Mouse (Mus musculus) thymus, adult 2 months (tissue): ENCODE data around the gene Gtf2h3.

Experiments
- CTCF ChIP-seq: fragments of 200-500 bp; IDR thresholded peaks from 2 replicates; pipeline ENCODE4 v1.5.1; 2012; ENCODE audit warnings: mild to moderate bottlenecking, control low read depth, low read length, moderate library complexity, borderline replicate concordance; ENCODE audit not compliant: control insufficient read depth, poor library complexity, insufficient read depth; ENCODE audit errors: extremely low read depth
- POLR2A ChIP-seq: fragments of 200-500 bp; IDR thresholded peaks from 2 replicates; pipeline ENCODE4 v1.6.1; 2012; ENCODE audit warnings: mild to moderate bottlenecking, low read length, control low read depth, moderate library complexity; ENCODE audit not compliant: control insufficient read depth, poor library complexity, insufficient read depth; ENCODE audit errors: extremely low read depth

GRCm38 (mm10) chr5:124610965-124611364 is 32.0 kb downstream of the Gtf2h3 start:
- peak; percentile 47; the same call in 1 of the 2 replicates for TF ChIP-seq CTCF
- no peak for TF ChIP-seq POLR2A
